Mouse (Mus musculus): ENCODE measurements around the gene Tubb4b. TPM values are rescaled to one million over a fixed set of nuclear protein-coding genes. Genes with fewer than 3 reads are reported as not detected.

The Tubb4b gene
- total and polyA plus RNA-seq, 3 experiments: 356 to 592 (median 520) TPM

DNA sequence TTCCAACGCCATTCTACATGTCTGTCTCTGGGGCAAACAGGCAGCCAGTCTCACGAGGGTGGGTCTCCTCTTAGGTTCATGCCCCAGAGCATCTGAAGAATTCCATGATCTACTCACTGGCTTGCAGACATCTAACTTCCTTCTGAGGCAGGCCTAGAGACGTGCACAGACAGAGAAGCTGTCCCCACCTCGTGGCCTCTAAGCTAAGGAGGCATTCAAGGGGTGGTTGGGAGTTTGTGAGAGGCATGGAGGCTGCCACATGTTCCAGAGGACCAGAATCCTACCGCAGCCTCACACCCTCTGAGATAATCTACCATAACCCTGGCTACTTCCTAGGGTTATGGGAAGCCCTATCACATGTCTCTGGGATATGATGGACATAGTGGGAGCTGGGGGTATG, 30.5 kb downstream of the Tubb4b start:
- Histone ChIP-seq H3K9ac (ENCODE audit: insufficient read depth, low read depth) (peak overlapping the region; percentile 84; the same call in 1 of the 2 replicates), H3K36me3 (replicated peaks in 1 of 2; ENCODE audit: control insufficient read depth in 1 of 2, insufficient read depth in 1 of 2, low read length in 1 of 2) (peaks cover 2 to 34% of the 10 kb centered on the region in 2 experiments), H3K4me2 (ENCODE audit: insufficient read depth, low read depth, poor library complexity, severe bottlenecking) (peak overlapping the region; percentile 99), H3K4me1 (ENCODE audit: control insufficient read depth in 1 of 2, insufficient read depth in 2 of 2) (peaks cover 14 to 36% of the 10 kb centered on the region in 2 experiments), H3K79me2 (replicated peaks; ENCODE audit: control insufficient read depth, extremely low read depth, insufficient read depth, poor library complexity, severe bottlenecking) (peaks cover 16% of the 10 kb centered on the region), H3K4me3 (replicated peaks in 1 of 3; ENCODE audit: low read depth in 2 of 3, low read length in 2 of 3, poor library complexity in 1 of 3) (peak overlapping the region; percentile 24 to 83 (median 61)), H3K27ac (ENCODE audit: insufficient read depth, low read depth) (peak overlapping the region; percentile 98), H3K9me3 (replicated peaks; ENCODE audit: low read length) (no peaks in the 10 kb centered on the region), H3K27me3 (replicated peaks) (no peaks in the 10 kb centered on the region)
- TF ChIP-seq RAD21 (IDR thresholded peaks at IDR 0.05; ENCODE audit: low read depth, low read length) (no peak), MYC (IDR thresholded peaks at IDR 0.05; ENCODE audit: low read depth, low read length) (0 out of 2 replicates have a peak, but pooled peaks have one; percentile 15), RCOR1 (conservative IDR thresholded peaks at IDR 0.05; ENCODE audit: low read depth, low read length) (no peak)
- no peak for DNase-seq (ENCODE audit: extremely low read depth)
- dilution Hi-C loops (cut with MboI; ENCODE audit: extremely low pct_ligation_motif_present, extremely low pct_unique_long_range_greater_than_20kb, low sequenced_read_pairs) (no loop called here), in situ Hi-C loops (cut with MboI; ENCODE audit: low pct_ligation_motif_present, low pct_unique_long_range_greater_than_20kb, low sequenced_read_pairs) (no loop called here)

GRCm38 (mm10) chr2:25193330-25193770, 31.2 kb downstream of the Tubb4b start:
- Histone ChIP-seq H3K79me2 (replicated peaks; ENCODE audit: control insufficient read depth, extremely low read depth, insufficient read depth, poor library complexity, severe bottlenecking) (peaks cover 16% of the 10 kb centered on the region), H3K27me3 (replicated peaks) (no peaks in the 10 kb centered on the region), H3K9ac (ENCODE audit: insufficient read depth, low read depth) (peak overlapping the region; percentile 84; the same call in 1 of the 2 replicates), H3K4me1 (ENCODE audit: control insufficient read depth in 1 of 2, insufficient read depth in 2 of 2) (peaks cover 14 to 36% of the 10 kb centered on the region in 2 experiments), H3K4me3 (replicated peaks in 1 of 3; ENCODE audit: low read depth in 2 of 3, low read length in 2 of 3, poor library complexity in 1 of 3) (peak overlapping the region; percentile 8 to 83 (median 61)), H3K9me3 (replicated peaks; ENCODE audit: low read length) (no peaks in the 10 kb centered on the region), H3K27ac (ENCODE audit: insufficient read depth, low read depth) (peak overlapping the region; percentile 98; the same call in 1 of the 2 replicates), H3K4me2 (ENCODE audit: insufficient read depth, low read depth, poor library complexity, severe bottlenecking) (peak overlapping the region; percentile 99), H3K36me3 (replicated peaks in 1 of 2; ENCODE audit: control insufficient read depth in 1 of 2, insufficient read depth in 1 of 2, low read length in 1 of 2) (peaks cover 0 to 28% of the 10 kb centered on the region in 2 experiments)
- in situ Hi-C loops (cut with MboI; ENCODE audit: low pct_ligation_motif_present, low pct_unique_long_range_greater_than_20kb, low sequenced_read_pairs): no loop called here
- dilution Hi-C loops (cut with MboI; ENCODE audit: extremely low pct_ligation_motif_present, extremely low pct_unique_long_range_greater_than_20kb, low sequenced_read_pairs): no loop called here
- peak; percentile 92 for DNase-seq (ENCODE audit: extremely low read depth)
- TF ChIP-seq JUND (conservative IDR thresholded peaks at IDR 0.05; ENCODE audit: low read depth, low read length): no peak
- TF ChIP-seq ZKSCAN1 (IDR thresholded peaks at IDR 0.05; ENCODE audit: borderline replicate concordance, low read depth, low read length): no peak
- TF ChIP-seq NELFE (IDR thresholded peaks at IDR 0.05; ENCODE audit: low read depth, low read length): peak; percentile 57; the same call in 1 of the 2 replicates
- TF ChIP-seq SMC3 (IDR thresholded peaks at IDR 0.05; ENCODE audit: low read depth, low read length): peak; percentile 90
- TF ChIP-seq MYC (IDR thresholded peaks at IDR 0.05; ENCODE audit: low read depth, low read length): peak; percentile 87
- TF ChIP-seq CHD1 (IDR thresholded peaks at IDR 0.05; ENCODE audit: low read depth, low read length): no peak
- no peak; the same call in 1 of the 2 replicates for TF ChIP-seq ZMIZ1 (IDR thresholded peaks at IDR 0.05; ENCODE audit: low read depth, low read length)
- 0 out of 2 replicates have a peak, but pooled peaks have one; percentile 26 for TF ChIP-seq IRF4 (IDR thresholded peaks at IDR 0.05; ENCODE audit: low read depth, low read length)
- TF ChIP-seq TCF12 (IDR thresholded peaks at IDR 0.05; ENCODE audit: low read depth, low read length): 0 out of 2 replicates have a peak, but pooled peaks have one; percentile 47
- peak; percentile 60; the same call in 1 of the 2 replicates for TF ChIP-seq E2F4 (IDR thresholded peaks at IDR 0.05; ENCODE audit: insufficient replicate concordance, low read depth, low read length)
- no peak for TF ChIP-seq POLR2AphosphoS2 (IDR thresholded peaks at IDR 0.05; ENCODE audit: low read depth, low read length)
- peak; percentile 95 for TF ChIP-seq MXI1 (IDR thresholded peaks at IDR 0.05; ENCODE audit: low read depth, low read length)
- no peak for TF ChIP-seq NRF1 (IDR thresholded peaks at IDR 0.05; ENCODE audit: low read depth, low read length)
- TF ChIP-seq CTCF (conservative IDR thresholded peaks at IDR 0.05 in 1 of 2, IDR thresholded peaks at IDR 0.05 in 1 of 2; ENCODE audit: low read depth in 2 of 2, low read length in 2 of 2): peak; percentile 73 to 98
- peak; percentile 24; the same call in 1 of the 2 replicates for TF ChIP-seq ZC3H11A (IDR thresholded peaks at IDR 0.05; ENCODE audit: low read depth, low read length)
- TF ChIP-seq SIN3A (IDR thresholded peaks at IDR 0.05; ENCODE audit: low read length): peak; percentile 94
- peak; percentile 60 for TF ChIP-seq ELF1 (IDR thresholded peaks at IDR 0.05; ENCODE audit: low read depth, low read length)
- TF ChIP-seq MAX (IDR thresholded peaks at IDR 0.05; ENCODE audit: low read length): peak; percentile 91
- TF ChIP-seq MAZ (IDR thresholded peaks at IDR 0.05; ENCODE audit: low read depth, low read length): peak; percentile 60; the same call in 1 of the 2 replicates
- 0 out of 2 replicates have a peak, but pooled peaks have one; percentile 7 for TF ChIP-seq ETS1 (conservative IDR thresholded peaks at IDR 0.05; ENCODE audit: low read depth, low read length)
- TF ChIP-seq CHD2 (IDR thresholded peaks at IDR 0.05; ENCODE audit: low read length): 0 out of 2 replicates have a peak, but pooled peaks have one; percentile 31
- TF ChIP-seq JUN (IDR thresholded peaks at IDR 0.05; ENCODE audit: insufficient read depth, low read depth, low read length): no peak
- 0 out of 2 replicates have a peak, but pooled peaks have one; percentile 28 for TF ChIP-seq KAT2A (IDR thresholded peaks at IDR 0.05; ENCODE audit: insufficient replicate concordance, low read length)
- no peak for TF ChIP-seq TBP (conservative IDR thresholded peaks at IDR 0.05; ENCODE audit: low read depth, low read length)
- TF ChIP-seq MEF2A (IDR thresholded peaks at IDR 0.05; ENCODE audit: borderline replicate concordance, low read depth, low read length): peak; percentile 50; the same call in 1 of the 2 replicates
- TF ChIP-seq POLR2A (IDR thresholded peaks at IDR 0.05; ENCODE audit: low read depth, low read length): peak; percentile 56; the same call in 1 of the 2 replicates
- TF ChIP-seq BHLHE40 (IDR thresholded peaks at IDR 0.05; ENCODE audit: low read depth, low read length): peak; percentile 43
- no peak for TF ChIP-seq EP300 (IDR thresholded peaks at IDR 0.05; ENCODE audit: low read length)

Data from CH12.LX (cell line).